Mouse (Mus musculus) right cerebral cortex, postnatal 10 days (tissue): ENCODE measurements around the gene Chd9.
"Not testable (repeated sequence)": the region's sequence is repeated elsewhere in the genome, so short reads cannot be mapped to it uniquely, and the experiment has no call there.

Source experiments
- DNase-seq, 2 experiments: peaks; one replicate each; pipeline ENCODE4 v3.0.0; 2021; ENCODE audit warnings: low spot score in 2 of 2

Gene Chd9

GRCm38 (mm10) chr8:90906922-90907321 lies 78.8 kb downstream of the Chd9 start:
- no peak for DNase-seq

DNA sequence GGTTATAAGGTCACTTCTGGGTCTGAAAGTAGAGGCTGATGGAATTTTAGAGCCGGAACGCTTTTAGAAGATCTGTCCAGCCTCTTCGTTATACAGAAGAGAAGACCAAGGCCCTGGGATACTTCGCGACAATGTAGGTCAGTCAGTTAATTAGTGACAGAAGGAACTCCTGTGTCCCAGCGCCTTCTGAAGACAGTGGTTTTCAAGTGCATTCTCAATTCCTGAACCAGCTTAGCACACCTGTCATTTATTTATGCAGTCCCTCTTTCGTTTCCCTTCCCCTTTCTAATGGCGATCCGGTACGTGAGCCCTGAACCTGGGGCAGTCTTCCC lies 79.3 kb downstream of the Chd9 start:
- DNase-seq, result no peak

- DNase-seq, result peak; percentile 94 to 95
Observed at GRCm38 (mm10) chr8:90907848-90908551, 79.8 kb downstream of the Chd9 start.

GRCm38 (mm10) chr8:90908580-90909471 lies 80.7 kb downstream of the Chd9 start:
- peak; percentile 43 to 51 for DNase-seq

DNA sequence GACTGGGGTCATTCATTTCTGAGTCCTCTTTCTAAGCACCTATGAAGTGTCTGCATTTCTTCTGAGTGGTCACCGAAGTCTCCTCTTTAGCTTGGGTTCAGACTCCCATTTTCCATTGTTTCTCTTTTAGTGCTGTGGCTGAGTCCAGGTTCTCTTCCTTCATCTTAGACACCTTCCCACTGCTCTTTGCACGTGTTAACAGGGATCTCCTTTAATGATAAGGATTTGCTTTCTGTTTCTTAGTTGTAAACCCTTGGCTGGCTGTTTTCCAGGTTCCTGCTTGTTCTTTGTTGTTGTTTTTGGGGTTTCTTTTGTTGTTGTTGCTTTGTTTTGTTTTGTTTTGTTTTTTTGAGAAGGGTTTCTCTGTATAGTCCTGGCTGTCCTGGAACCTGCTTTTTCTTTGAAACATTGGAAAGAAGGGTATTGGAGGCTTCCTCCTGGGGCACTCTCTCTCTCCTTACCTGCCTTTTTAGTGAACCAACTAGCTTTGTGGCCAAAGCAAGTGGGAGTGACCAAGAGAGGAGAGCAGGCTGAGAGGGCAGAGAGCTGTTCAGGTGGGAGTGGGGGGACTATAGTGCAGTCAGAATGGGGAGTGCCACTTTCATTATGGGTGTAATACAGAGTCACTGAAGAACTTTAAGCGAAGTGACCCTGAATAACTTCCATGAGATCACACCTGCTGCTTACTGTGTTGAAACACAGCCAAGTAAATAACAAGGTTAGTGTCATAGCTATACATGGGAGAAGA lies 95.2 kb downstream of the Chd9 start:
- no peak for DNase-seq

DNA sequence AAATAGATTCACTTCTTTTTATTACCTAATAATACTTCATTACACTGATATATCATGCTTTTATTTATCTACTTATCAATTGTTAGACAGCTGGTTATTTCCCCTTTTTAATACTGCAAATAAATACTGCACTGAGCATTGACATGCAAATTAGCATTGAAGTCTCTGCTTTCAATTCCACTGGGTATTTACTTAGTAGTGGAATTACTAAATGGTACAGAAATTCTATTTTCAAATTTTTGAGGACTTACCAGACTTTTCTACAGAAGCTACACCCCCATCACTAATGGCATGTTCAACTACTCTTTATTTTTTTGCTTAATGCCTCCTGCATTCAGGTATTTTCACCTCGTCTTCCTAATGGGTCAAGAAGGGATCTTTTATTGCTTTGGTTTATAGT lies 100.3 kb downstream of the Chd9 start:
- no peak for DNase-seq

DNA sequence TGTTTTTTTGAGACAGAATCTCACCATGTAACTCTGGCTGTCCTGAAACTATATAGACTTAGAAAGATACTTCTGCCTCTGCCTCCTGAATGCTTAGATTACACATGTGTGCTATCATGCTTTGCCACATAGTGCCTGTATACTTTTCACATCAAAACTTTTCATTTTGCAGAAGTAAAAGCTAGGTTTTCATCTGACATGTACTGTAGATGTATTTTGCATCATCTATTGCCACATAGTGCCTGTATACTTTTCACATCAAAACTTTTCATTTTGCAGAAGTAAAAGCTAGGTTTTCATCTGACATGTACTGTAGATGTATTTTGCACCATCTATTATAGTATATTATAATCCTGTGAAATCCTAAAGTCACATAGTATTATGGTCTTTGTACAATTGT lies 102.0 kb downstream of the Chd9 start:
- DNase-seq, result not testable (repeated sequence)

GRCm38 (mm10) chr8:90932934-90933333 lies 104.8 kb downstream of the Chd9 start:
- no peak for DNase-seq

GRCm38 (mm10) chr8:90934786-90935185 lies 106.6 kb downstream of the Chd9 start:
- DNase-seq, result no peak

DNA sequence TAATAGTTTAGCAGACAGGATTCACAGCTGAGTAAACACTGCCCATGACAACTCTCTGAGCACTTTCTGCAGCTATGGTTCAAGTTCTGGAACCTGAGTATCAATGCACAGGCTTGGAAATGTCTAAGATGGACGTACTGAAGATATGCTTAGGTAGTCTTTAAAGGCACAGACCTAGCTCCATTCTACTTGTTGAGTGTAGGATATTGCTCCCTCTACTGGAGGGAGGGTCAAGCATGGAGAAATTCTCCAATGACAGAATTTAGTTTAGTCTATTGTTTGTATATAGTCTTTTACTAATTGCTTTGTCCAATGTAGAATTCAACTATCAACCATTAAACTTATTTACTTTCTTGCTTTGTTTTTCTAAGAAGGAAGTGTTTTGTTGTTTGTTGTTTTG lies 108.7 kb downstream of the Chd9 start:
- no peak for DNase-seq

GRCm38 (mm10) chr8:90938352-90938930 lies 110.3 kb downstream of the Chd9 start:
- no peak for DNase-seq

DNA sequence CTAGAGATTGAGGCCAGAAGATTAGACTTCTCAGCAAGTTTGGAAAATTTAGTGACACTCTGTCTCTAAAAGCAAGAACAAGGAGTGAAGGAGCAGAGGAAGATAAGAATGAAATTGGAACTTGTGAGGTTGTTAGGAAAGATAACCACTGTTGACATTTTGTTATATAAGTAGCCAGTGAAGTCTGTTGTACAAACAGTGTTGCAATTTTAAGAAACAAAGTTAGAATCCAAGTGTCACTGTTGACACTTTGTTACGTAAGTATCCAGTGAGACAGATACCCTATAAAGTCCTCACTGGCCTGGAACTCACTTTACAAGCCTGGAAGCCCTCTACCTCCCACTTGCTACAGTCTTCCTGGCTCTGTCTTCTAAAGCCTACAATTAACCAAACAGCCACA lies 111.7 kb downstream of the Chd9 start:
- no peak for DNase-seq

GRCm38 (mm10) chr8:90943770-90944169 lies 115.6 kb downstream of the Chd9 start:
- DNase-seq, result no peak

DNA sequence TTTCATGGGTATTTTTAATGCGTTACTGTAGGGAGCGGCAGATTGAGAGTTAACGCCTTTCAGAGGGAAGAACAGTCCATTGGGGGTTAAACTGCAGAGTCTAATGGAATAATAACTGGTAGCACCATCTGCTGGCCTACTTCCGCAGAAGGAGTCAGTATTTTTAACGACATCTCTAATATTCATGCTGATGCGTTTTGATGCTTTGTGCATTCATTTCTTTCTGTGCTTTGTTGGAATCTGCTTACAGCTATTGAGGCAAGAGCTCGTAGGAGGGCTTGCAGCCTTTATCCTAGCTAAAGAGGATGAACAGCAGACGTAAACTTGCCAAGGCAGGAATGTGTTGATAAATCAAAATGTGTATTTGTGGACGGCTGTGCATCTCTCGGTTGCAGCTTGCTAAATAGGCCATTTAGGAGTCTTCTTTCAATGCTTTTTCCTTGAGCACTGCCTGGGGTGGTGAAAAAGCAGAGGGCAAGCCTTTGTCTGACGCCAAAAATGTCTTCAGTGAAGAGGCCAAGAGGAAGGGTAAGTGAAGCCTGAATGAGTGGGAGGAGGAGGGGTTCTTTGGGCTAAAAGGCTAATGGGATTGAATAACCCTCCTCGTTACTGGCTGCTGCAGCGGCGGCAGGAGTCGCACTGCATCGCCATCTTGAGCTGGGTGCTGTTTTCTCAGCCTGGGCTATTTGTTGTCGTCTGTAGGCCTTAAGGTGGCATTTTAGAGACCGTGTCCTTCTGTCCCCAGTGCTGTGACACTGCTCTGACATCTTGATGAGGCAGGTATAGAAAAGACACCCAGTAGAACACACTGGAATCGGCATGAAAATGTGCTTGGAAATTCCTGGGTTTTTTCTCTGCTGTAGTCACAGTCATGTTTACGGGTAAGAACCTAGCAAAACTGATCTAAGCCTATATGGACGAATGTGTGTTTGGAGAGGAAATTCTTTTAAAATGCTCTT lies 126.9 kb downstream of the Chd9 start:
- DNase-seq, result peak; percentile 83 to 89

DNA sequence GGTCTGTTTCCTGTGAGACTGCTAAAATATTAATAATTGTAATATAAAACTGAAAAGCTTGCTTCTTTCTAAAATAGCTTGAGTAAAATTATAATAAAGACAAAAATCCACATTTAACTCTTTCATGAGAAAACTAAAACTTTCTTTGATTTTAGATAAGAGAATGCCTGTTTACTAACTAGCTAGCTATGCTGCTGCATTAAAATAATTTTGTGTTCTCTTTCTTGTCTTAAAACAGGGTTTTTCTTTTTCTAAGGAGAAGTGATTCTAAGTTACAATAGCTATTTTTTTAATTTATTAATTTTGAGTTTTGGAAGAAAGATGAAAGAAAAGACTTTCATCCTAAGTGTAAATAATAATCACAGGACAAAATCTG lies 127.6 kb downstream of the Chd9 start:
- DNase-seq, result no peak

DNA sequence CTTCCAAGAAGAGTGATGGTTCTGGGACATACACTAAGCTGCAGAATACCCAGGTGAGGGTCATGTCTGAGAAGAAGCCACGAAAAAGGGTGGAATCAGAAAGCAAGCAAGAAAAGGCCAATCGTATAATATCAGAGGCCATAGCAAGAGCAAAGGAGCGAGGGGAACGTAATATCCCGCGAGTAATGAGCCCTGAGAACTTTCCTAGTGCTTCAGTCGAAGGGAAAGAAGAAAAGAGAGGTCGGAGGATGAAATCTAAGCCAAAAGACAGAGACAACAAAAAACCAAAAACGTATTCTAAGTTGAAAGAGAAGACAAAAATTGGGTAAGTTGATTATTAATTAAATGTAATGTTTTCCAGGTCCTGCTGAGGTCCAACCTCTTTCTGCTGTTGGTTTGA lies 128.2 kb downstream of the Chd9 start:
- DNase-seq, result no peak

- no peak for DNase-seq
Observed at GRCm38 (mm10) chr8:90957711-90958110, 129.6 kb downstream of the Chd9 start.

- DNase-seq, result no peak
Observed at GRCm38 (mm10) chr8:90959721-90960120, 131.6 kb downstream of the Chd9 start.

DNA sequence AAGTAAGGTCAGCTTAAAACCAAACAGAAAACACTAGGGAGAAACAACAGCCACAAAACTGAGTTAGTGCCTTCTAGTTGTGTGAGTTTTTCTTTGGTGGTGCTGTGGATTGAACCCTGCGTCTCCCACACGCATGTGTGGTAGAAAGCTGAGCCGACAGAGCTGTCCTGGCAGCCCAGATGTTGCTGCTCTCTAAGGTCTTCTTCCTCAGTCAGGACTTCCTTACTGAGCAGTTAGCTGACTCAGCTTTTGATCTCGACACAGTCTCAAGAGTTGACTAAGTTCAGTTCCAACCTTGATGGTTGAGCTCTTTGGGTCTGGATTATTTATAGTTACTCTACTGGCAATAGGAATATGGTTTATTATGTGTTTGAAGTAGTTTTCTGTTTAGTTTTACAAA lies 133.5 kb downstream of the Chd9 start:
- peak in 1 of 2 experiments; percentile 46 for DNase-seq

- no peak for DNase-seq
Observed at GRCm38 (mm10) chr8:90964044-90964443, 135.9 kb downstream of the Chd9 start.
